ENCODE assay signal across 18 mouse cellular contexts in genomic region chr3:69274018-69274663, GRCm38 (mm10). TPM values are rescaled to one million over a fixed set of nuclear protein-coding genes. Genes with fewer than 3 reads are reported as not detected.
DNase-seq lines count a peak whose midpoint lies in the region; ATAC-seq and TF ChIP-seq lines count a peak whose summit lies in the region.
"Had no signal": no experiment of that assay in that cellular context is flagged by ENCODE, and none has a peak within 500 bp of the region (broad histone marks: within the 10 kb centered on the region; RNA-seq: fewer than 3 reads in every experiment).

No protein-coding gene starts in this region.

- TF ChIP-seq EP300 in stomach, postnatal 0 days (optimal IDR thresholded peaks at IDR 0.05): no peak

- no peaks in the 10 kb centered on the region for H3K27me3 ChIP-seq in forebrain, embryonic 16.5 days (replicated peaks; ENCODE audit: control insufficient read depth, insufficient read depth, low read length)
- peaks cover 11% of the 10 kb centered on the region; the same call in 1 of the 2 replicates for H3K27me3 ChIP-seq in midbrain, embryonic 12.5 days
- H3K27me3 ChIP-seq in stomach, postnatal 0 days (ENCODE audit: control insufficient read depth, insufficient read depth, low read length): no peaks in the 10 kb centered on the region

- intact Hi-C loops in gastrocnemius, adult 2 months (cut with DNase I): loop anchor here (5.0 kb wide), 1 partner anchor 43 kb away; the partner anchor contains the start of gene Ppm1l

- DNase-seq in brain, adult 2 months (ENCODE audit: low read depth, low spot score): peak; percentile 55
- DNase-seq in cerebellum, adult 9-11 months: peak; percentile 53
- no peak for DNase-seq in adipocyte (ENCODE audit: low spot score)
- no peak for DNase-seq in stomach, postnatal 0 days (ENCODE audit: low spot score)
- DNase-seq in gastrocnemius, adult 2 months: no peak
- no peak for DNase-seq in thymus, postnatal 25 days
- DNase-seq: B cell, adult 2 months; gastrocnemius, postnatal 25 days; left cerebral cortex, postnatal 4 days; thymus, postnatal 36 days had no signal

- H3K9ac ChIP-seq in forebrain, embryonic 16.5 days (replicated peaks; ENCODE audit: low read depth, low read length): peak overlapping the region; percentile 35; the same call in 1 of the 2 replicates
- H3K9ac ChIP-seq in midbrain, embryonic 12.5 days (replicated peaks): no peak overlapping the region
- no peak overlapping the region for H3K9ac ChIP-seq in stomach, postnatal 0 days (ENCODE audit: low read length)

- H3K4me3 ChIP-seq in forebrain, embryonic 16.5 days (replicated peaks; ENCODE audit: low read length): no peak overlapping the region
- no peak overlapping the region for H3K4me3 ChIP-seq in midbrain, embryonic 12.5 days
- H3K4me3 ChIP-seq in stomach, postnatal 0 days (ENCODE audit: low read depth, low read length): no peak overlapping the region
- no peak overlapping the region for H3K4me3 ChIP-seq in gastrocnemius, adult 2 months

- no peaks in the 10 kb centered on the region for H3K9me3 ChIP-seq in forebrain, embryonic 16.5 days (ENCODE audit: control insufficient read depth, low read length)
- H3K9me3 ChIP-seq in midbrain, embryonic 12.5 days: no peaks in the 10 kb centered on the region; the same call in 1 of the 2 replicates
- no peaks in the 10 kb centered on the region for H3K9me3 ChIP-seq in stomach, postnatal 0 days (ENCODE audit: control insufficient read depth, low read length)
- H3K9me3 ChIP-seq: G1E had no signal

- no peak for TF ChIP-seq CTCF in stomach, postnatal 0 days (IDR thresholded peaks at IDR 0.05; ENCODE audit: low read depth)
- no peak for TF ChIP-seq CTCF in gastrocnemius, adult 2 months (IDR thresholded peaks at IDR 0.05)

- H3K36me3 ChIP-seq in forebrain, embryonic 16.5 days (ENCODE audit: control insufficient read depth, insufficient read depth): no peaks in the 10 kb centered on the region
- H3K36me3 ChIP-seq in midbrain, embryonic 12.5 days: no peaks in the 10 kb centered on the region
- no peaks in the 10 kb centered on the region for H3K36me3 ChIP-seq in stomach, postnatal 0 days (ENCODE audit: control insufficient read depth, insufficient read depth, low read length)
- H3K36me3 ChIP-seq: G1E had no signal

- H3K27ac ChIP-seq in forebrain, embryonic 16.5 days (ENCODE audit: low read length): peak overlapping the region; percentile 27; the same call in 1 of the 2 replicates
- peak overlapping the region; percentile 39; the same call in 1 of the 2 replicates for H3K27ac ChIP-seq in midbrain, embryonic 12.5 days (replicated peaks)
- no peak overlapping the region for H3K27ac ChIP-seq in stomach, postnatal 0 days (replicated peaks)
- H3K27ac ChIP-seq in gastrocnemius, adult 2 months: no peak overlapping the region
- H3K27ac ChIP-seq: macrophage had no signal

- ATAC-seq in forebrain, embryonic 16.5 days: peak; percentile 47; the same call in 1 of the 2 replicates
- ATAC-seq in midbrain, embryonic 12.5 days (ENCODE audit: low FRiP score, low read depth): peak; percentile 48; the same call in 1 of the 2 replicates
- ATAC-seq in stomach, postnatal 0 days (ENCODE audit: low FRiP score, low TSS enrichment): no peak

- 0 out of 2 replicates have a peak overlapping the region, but pooled peaks have one; percentile 14 for H3K4me2 ChIP-seq in forebrain, embryonic 16.5 days (ENCODE audit: low read length)
- H3K4me2 ChIP-seq in midbrain, embryonic 12.5 days (replicated peaks): no peak overlapping the region
- no peak overlapping the region for H3K4me2 ChIP-seq in stomach, postnatal 0 days (replicated peaks; ENCODE audit: low read depth)

- H3K4me1 ChIP-seq in forebrain, embryonic 16.5 days (replicated peaks; ENCODE audit: control insufficient read depth, insufficient read depth, low read length): peaks cover 8% of the 10 kb centered on the region
- H3K4me1 ChIP-seq in midbrain, embryonic 12.5 days: peaks cover 8% of the 10 kb centered on the region
- H3K4me1 ChIP-seq in stomach, postnatal 0 days (replicated peaks; ENCODE audit: control insufficient read depth, insufficient read depth): no peaks in the 10 kb centered on the region

- 72% methylated on average over 16 of the region's 16 CpGs for WGBS in forebrain, embryonic 16.5 days
- WGBS in midbrain, embryonic 12.5 days: 89% methylated on average over 16 of the region's 16 CpGs
- WGBS in stomach, postnatal 0 days: 87% methylated on average over 16 of the region's 16 CpGs

RNA-seq across cellular contexts. Expression of gene Ppm1l, which starts 42.5 kb away (rescaled TPM):
- polyA plus RNA-seq in forebrain, embryonic 16.5 days (2015; fragmentation: Nextera tagmentation; extraction: Ambion mirVana): 24.4 and 27.8 TPM in 2 replicates
- 23.4 and 23.8 TPM in 2 replicates for polyA plus RNA-seq in midbrain, embryonic 12.5 days (2016; fragmentation: Nextera tagmentation; extraction: Ambion mirVana)
- 6.0 and 7.0 TPM in 2 replicates for polyA plus RNA-seq in stomach, postnatal 0 days (2015; fragmentation: Nextera tagmentation; extraction: Ambion mirVana)
- 10 to 100 TPM; 90.3 to 91.8 TPM for total RNA-seq in gastrocnemius, adult 2 months (2021)

RNA-seq across cellular contexts. Expression of gene Arl14, which starts 51.9 kb away (rescaled TPM):
- polyA plus RNA-seq in forebrain, embryonic 16.5 days (2015; fragmentation: Nextera tagmentation; extraction: Ambion mirVana): not detected in 2 replicates
- not detected in 2 replicates for polyA plus RNA-seq in midbrain, embryonic 12.5 days (2016; fragmentation: Nextera tagmentation; extraction: Ambion mirVana)
- polyA plus RNA-seq in stomach, postnatal 0 days (2015; fragmentation: Nextera tagmentation; extraction: Ambion mirVana): 31.5 and 39.8 TPM in 2 replicates
- total RNA-seq in gastrocnemius, adult 2 months (2021): not detected
- total RNA-seq: G1E; gastrocnemius, postnatal 25 days; heart, postnatal 4 days; left cerebral cortex, postnatal 4 days had no signal
- polyA plus RNA-seq: activated CD4-positive, CD25-positive, alpha-beta regulatory T cell, adult 4 months; G1E; kidney, embryonic 14.5 days; liver, embryonic 16.5 days; macrophage had no signal

Comparison
In these comparisons a context has a peak if more than half of its experiments do, and no peak if none do; other contexts are left out.
1. DNase-seq: peak in brain, adult 2 months (single experiment) and cerebellum, adult 9-11 months (single experiment); none in adipocyte (single experiment), stomach, postnatal 0 days (single experiment), gastrocnemius, adult 2 months (single experiment) and thymus, postnatal 25 days (single experiment).
2. H3K27ac ChIP-seq: peak in forebrain, embryonic 16.5 days (single experiment) and midbrain, embryonic 12.5 days (single experiment); none in stomach, postnatal 0 days (single experiment) and gastrocnemius, adult 2 months (single experiment).
3. RNA of gene Arl14, which starts 51.9 kb away (polyA plus RNA-seq): 31.5 to 39.8 TPM in stomach, postnatal 0 days; not detected in forebrain, embryonic 16.5 days and not detected in midbrain, embryonic 12.5 days; every median in the first group is over 10 times any median in the second.